Mouse (Mus musculus) brain, embryonic 14.5 days (tissue): ENCODE measurements around the gene Hoxb2.

Experiments used
- CTCF ChIP-seq: fragments of 200-500 bp; IDR thresholded peaks from 2 replicates; pipeline ENCODE4 v1.5.1; 2012; ENCODE audit warnings: inconsistent platforms, mild to moderate bottlenecking, moderate library complexity, borderline replicate concordance; ENCODE audit not compliant: insufficient read depth, insufficient read length; ENCODE audit errors: extremely low read depth
- POLR2A ChIP-seq: fragments of 200-500 bp; IDR thresholded peaks from 2 replicates; pipeline ENCODE4 v1.6.1; 2012; ENCODE audit warnings: mild to moderate bottlenecking, inconsistent platforms, borderline replicate concordance; ENCODE audit not compliant: poor library complexity, insufficient read depth, insufficient read length, severe bottlenecking; ENCODE audit errors: extremely low read depth

DNA sequence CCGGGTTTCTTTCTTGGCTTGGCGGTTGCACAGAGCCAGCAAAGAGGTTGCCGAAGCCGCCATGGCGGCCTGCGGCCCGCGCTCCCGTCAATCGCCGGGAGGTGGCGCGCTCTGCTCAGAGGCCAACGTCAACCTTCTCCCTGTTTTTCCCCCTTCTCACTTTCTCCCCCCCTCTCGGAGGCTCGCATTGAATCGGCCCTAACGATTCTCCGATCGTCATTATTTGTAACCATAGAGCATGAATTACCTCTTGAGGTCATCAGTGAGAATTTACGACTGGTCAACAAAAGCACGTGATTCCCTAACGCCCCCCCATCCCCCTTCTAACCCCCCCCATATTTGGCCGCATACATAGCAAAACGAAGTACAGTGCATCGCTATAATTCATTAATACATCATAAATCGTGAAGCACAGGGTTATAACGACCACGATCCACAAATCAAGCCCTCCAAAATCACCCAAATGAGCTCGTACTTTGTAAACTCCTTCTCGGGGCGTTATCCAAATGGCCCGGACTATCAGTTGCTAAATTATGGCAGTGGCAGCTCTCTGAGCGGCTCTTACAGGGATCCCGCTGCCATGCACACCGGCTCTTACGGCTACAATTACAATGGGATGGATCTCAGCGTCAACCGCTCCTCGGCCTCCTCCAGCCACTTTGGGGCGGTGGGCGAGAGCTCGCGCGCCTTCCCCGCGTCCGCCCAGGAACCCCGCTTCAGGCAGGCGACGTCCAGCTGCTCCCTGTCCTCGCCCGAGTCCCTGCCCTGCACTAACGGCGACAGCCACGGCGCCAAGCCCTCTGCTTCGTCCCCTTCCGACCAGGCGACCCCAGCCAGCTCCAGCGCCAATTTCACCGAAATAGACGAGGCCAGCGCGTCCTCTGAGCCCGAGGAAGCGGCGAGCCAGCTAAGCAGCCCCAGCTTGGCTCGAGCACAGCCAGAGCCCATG lies 46.9 kb upstream of the Hoxb2 start, which contains the start of gene Hoxb5:
- TF ChIP-seq CTCF (peak; percentile 87), POLR2A (no peak)
